Mouse (Mus musculus) ES-Bruce4 (cell line): ENCODE measurements around the gene Mid1.

Source experiments
- CTCF ChIP-seq: IDR thresholded peaks from one replicate; pipeline ENCODE4 v1.8.1; 2011; ENCODE audit warnings: low read depth, low read length
- EP300 ChIP-seq: IDR thresholded peaks from 2 replicates; pipeline ENCODE4 v1.6.1; 2011; ENCODE audit warnings: low read depth, low read length; ENCODE audit not compliant: insufficient read depth
- POLR2A ChIP-seq: IDR thresholded peaks from one replicate; pipeline ENCODE4 v1.8.1; 2011; ENCODE audit warnings: low read length; ENCODE audit not compliant: insufficient read depth

DNA sequence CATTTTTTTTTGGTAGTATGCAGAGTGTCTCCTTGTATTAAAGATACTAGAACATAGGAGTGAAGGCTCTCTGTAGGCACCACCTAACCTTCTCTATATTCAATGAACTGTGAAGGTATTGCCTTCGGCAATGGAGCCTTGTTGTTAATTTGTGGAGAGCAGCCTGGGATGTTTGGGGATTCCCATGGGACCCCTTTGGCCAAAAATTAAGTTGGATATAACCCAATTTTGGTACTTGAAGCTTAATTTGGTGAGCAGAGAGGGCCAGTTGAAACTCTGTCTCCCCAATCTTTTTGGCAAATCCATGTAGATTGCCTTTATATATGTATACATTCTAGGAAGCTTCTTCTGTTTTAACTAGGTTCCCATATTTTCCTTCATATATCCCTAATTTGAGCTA, 284.3 kb downstream of the Mid1 start:
- TF ChIP-seq POLR2A (no peak), EP300 (no peak), CTCF (no peak)
